Mouse (Mus musculus): ENCODE data around the gene Fam120c. TPM values are rescaled to one million over a fixed set of nuclear protein-coding genes. Genes with fewer than 3 reads are reported as not detected.

The Fam120c gene
- polyA plus RNA-seq, 1 experiment = 0.54 TPM

GRCm38 (mm10) chrX:151520458-151521322, 176.7 kb downstream of the Fam120c start, which contains the start of gene Phf8:
Gene Phf8 (plus strand): TSS chrX:151520672.
- H3K27ac ChIP-seq (ENCODE audit: control insufficient read depth, insufficient read depth, low read depth, low read length) = peak within 1 kb of the TSS; percentile 90
- H3K27me3 ChIP-seq (ENCODE audit: control insufficient read depth, insufficient read depth, low read length) = no peaks in the 10 kb centered on the region
- TF ChIP-seq CTCF (IDR thresholded peaks at IDR 0.05; ENCODE audit: control insufficient read depth, insufficient read depth, insufficient replicate concordance, low read depth, low read length) (no peak), POLR2A (IDR thresholded peaks at IDR 0.05; ENCODE audit: control insufficient read depth, low read depth, low read length) (peak; percentile 62; the same call in 1 of the 2 replicates)
- peak within 1 kb of the TSS; percentile 94 for H3K4me3 ChIP-seq (ENCODE audit: control insufficient read depth, low read depth, low read length)
- H3K36me3 ChIP-seq (ENCODE audit: control insufficient read depth, insufficient read depth, low read length) = no peaks in the 10 kb centered on the region
- no peaks in the 10 kb centered on the region for H3K4me1 ChIP-seq (ENCODE audit: control insufficient read depth, insufficient read depth, low read length)

Other genes with a start within 250 kb of the Fam120c start
- gene Tsr2, start 247.6 kb upstream of the Fam120c start, polyA plus RNA-seq (2012; rRNA removed) = 2.3 and 2.7 TPM in 2 replicates
- 3.1 and 5.0 TPM in 2 replicates for gene Wnk3, start 146.1 kb upstream of the Fam120c start, polyA plus RNA-seq (2012; rRNA removed)
- 12.5 and 16.4 TPM in 2 replicates for gene Phf8, start 176.5 kb downstream of the Fam120c start, polyA plus RNA-seq (2012; rRNA removed)